Mouse (Mus musculus) liver, postnatal 0 days (tissue): ENCODE measurements around the gene AU022252. TPM values are rescaled to one million over a fixed set of nuclear protein-coding genes. Genes with fewer than 3 reads are reported as not detected.

Source experiments
- ATAC-seq: fragments of 200-750 bp; cut with Nextera tagmentation; 2 replicates; pipeline ENCODE4 v1.8.0; 2017; ENCODE audit warnings: mild to moderate bottlenecking, moderate library complexity
- DNase-seq: peaks from one replicate; pipeline ENCODE4 v3.0.0-alpha.2; 2016
- H3K27ac ChIP-seq: fragments of 300-500 bp; sonication (generic); 2 replicates; pipeline ENCODE4 v1.5.1; 2014; ENCODE audit warnings: antibody characterized with exemption, moderate library complexity, mild to moderate bottlenecking, low read depth
- H3K27me3 ChIP-seq: fragments of 300-500 bp; sonication (generic); 2 replicates; pipeline ENCODE4 v1.6.1; 2014; ENCODE audit warnings: low read length, control low read depth, mixed read lengths; ENCODE audit not compliant: insufficient read depth
- H3K36me3 ChIP-seq: fragments of 300-500 bp; sonication (generic); replicated peaks from 2 replicates; pipeline ENCODE4 v1.6.1; 2014; ENCODE audit warnings: mild to moderate bottlenecking, control low read depth, low read length, moderate library complexity, mixed read lengths; ENCODE audit not compliant: insufficient read depth
- H3K4me1 ChIP-seq: fragments of 300-500 bp; sonication (generic); 2 replicates; pipeline ENCODE4 v1.6.1; 2014; ENCODE audit warnings: antibody characterized with exemption, mild to moderate bottlenecking, control low read depth; ENCODE audit not compliant: insufficient read depth
- H3K4me2 ChIP-seq: fragments of 300-500 bp; sonication (generic); 2 replicates; pipeline ENCODE4 v1.6.1; 2014; ENCODE audit warnings: low read depth, mild to moderate bottlenecking, low read length, moderate library complexity, mixed read lengths
- H3K4me3 ChIP-seq: fragments of 300-500 bp; sonication (generic); 2 replicates; pipeline ENCODE4 v1.5.1; 2014; ENCODE audit warnings: low read depth, low read length
- H3K9ac ChIP-seq: fragments of 300-500 bp; sonication (generic); replicated peaks from 2 replicates; pipeline ENCODE4 v1.6.1; 2014; ENCODE audit warnings: mild to moderate bottlenecking, moderate library complexity
- H3K9me3 ChIP-seq: fragments of 300-500 bp; sonication (generic); 2 replicates; pipeline ENCODE4 v1.6.1; 2016; ENCODE audit warnings: mild to moderate bottlenecking, control low read depth, low read length, mixed read lengths
- CTCF ChIP-seq: sonication (generic); IDR thresholded peaks from 2 replicates; pipeline ENCODE4 v1.5.1; 2016; ENCODE audit warnings: antibody characterized with exemption, low read depth
- EP300 ChIP-seq: IDR thresholded peaks from 2 replicates; pipeline ENCODE4 v1.6.1; 2016; ENCODE audit warnings: antibody characterized with exemption, low read depth, mild to moderate bottlenecking
- WGBS: fragments of 180-500 bp; shearing (Covaris S2); extraction: QIAGEN DNeasy Blood & Tissue Kit; methylation state at CpG from one replicate; pipeline ENCODE4 v1.1.7; 2014; ENCODE audit not compliant: insufficient replicate concordance; 5-methylcytosine and 5-hydroxymethylcytosine counted together
- polyA plus RNA-seq: library from polyadenylated mRNA; unstranded; fragments of >200 nt; fragmentation: Nextera tagmentation; extraction: Ambion mirVana; gene quantifications from 2 replicates; pipeline ENCODE4 v1.2.1, GENCODE M21; 2015

The AU022252 gene
- polyA plus RNA-seq, 1 experiment from 2014 or later, result 27.8 TPM

DNA sequence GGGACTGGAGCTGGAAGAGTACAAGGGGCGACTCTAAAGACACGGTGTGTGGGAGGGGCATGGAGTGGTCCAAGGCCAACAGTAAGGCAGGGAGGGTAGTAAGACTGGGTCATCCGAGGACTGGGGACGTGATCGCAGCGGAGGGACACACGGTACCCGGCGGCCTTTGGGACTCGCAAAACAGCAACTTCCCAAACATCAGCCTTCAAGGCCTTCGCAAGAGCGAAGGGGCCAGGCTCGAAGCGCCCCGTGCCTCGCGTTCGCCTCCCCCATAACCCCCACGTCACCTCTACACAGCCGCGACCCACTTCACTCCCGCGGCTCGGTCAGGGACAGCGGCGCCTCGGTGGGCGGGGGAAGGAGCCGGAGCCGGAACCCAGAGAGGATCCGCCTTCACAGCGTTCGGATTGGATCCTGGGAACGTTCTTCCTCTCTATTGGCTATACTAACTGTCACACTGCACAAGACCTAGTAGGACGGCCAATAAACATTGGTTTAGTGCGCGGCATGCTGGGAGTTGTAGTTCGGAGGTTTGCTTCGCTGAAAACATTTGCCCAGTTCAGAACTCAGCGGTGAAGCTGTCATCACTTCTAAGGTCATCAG, 58.6 kb downstream of the AU022252 start, which contains the start of gene Zfp691:
Gene Zfp691 (minus strand): TSS at position 345 of the 603 bp plus-strand sequence.
- Histone ChIP-seq H3K4me3 (peak within 1 kb of the TSS; percentile 85), H3K27me3 (no peaks in the 10 kb centered on the region), H3K27ac (peak within 1 kb of the TSS; percentile 41), H3K36me3 (peaks cover 27% of the 10 kb centered on the region), H3K9ac (peak within 1 kb of the TSS; percentile 75), H3K4me1 (peaks cover 13% of the 10 kb centered on the region), H3K9me3 (no peaks in the 10 kb centered on the region), H3K4me2 (peak within 1 kb of the TSS; percentile 96)
- TF ChIP-seq CTCF (no peak), EP300 (no peak)
- peak; percentile 93 for DNase-seq
- peak; percentile 100 for ATAC-seq
- WGBS, result under 1% methylated on average over 40 of the region's 40 CpGs

DNA sequence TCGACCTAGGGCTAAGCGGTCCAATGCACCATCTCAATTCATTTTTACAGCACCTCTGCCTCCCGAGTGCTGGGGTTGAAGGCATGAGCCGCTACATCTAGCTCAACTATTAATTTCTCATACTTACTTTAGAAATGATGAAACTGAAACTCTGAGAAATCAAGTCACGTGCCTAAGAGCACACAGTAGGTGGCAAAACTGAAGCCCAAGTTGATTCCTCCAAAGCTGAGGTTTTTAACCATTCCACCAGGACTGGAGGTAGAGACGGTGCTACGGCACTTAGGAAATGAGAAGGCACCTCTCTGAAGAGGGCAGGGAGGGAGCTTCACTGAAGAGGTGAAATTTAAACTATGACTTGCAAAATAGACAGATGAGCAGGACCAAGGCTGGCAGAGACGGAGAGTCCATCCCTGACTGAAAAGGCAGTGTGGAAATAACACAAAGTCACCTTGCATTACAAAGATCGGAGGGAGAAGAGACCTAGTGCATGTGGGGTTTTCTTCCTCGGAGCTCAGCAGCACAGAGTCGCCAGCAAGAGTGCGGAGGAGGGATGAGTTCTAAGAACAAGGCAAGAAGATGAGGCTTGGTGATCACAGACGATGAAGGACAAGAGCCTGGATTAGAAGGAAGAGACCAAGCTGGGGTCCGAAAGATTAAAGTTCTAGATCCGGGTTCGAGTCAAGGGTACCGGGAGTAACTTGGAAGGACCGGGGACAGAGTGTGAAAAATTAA, 59.4 kb downstream of the AU022252 start:
- H3K4me2 ChIP-seq, result peak overlapping the region; percentile 96
- H3K27ac ChIP-seq, result peak overlapping the region; percentile 41
- peaks cover 18% of the 10 kb centered on the region for H3K36me3 ChIP-seq
- DNase-seq, result no peak
- 28% methylated on average over 18 of the region's 18 CpGs for WGBS
- peak overlapping the region; percentile 85 for H3K4me3 ChIP-seq
- TF ChIP-seq CTCF (no peak), EP300 (no peak)
- peak overlapping the region; percentile 75 for H3K9ac ChIP-seq
- no peak for ATAC-seq
- H3K9me3 ChIP-seq, result no peaks in the 10 kb centered on the region
- H3K27me3 ChIP-seq, result no peaks in the 10 kb centered on the region
- peaks cover 13% of the 10 kb centered on the region for H3K4me1 ChIP-seq

DNA sequence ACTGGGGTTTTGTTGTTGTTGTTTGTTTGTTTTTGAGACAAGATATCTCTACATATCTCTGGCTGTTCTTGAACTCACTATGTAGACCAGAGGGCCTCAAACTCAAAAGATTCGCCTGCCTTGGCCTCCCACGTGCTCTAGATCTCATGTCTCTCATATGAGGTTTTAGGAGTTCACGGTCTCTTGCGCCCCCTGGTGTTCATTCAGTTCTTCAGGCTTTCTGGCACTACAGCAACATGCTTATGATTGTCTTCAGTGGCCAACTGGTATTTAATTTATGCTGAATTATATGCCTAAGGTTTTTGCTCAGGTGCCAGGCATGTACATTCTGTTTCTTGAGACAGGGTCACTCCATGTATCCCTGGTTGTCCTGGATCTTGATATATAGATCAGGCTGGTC, 64.8 kb downstream of the AU022252 start:
- Histone ChIP-seq H3K27me3 (no peaks in the 10 kb centered on the region), H3K4me1 (peaks cover under 1% of the 10 kb centered on the region), H3K4me3 (no peak overlapping the region), H3K4me2 (no peak overlapping the region), H3K9ac (no peak overlapping the region), H3K27ac (no peak overlapping the region), H3K36me3 (peaks cover 10% of the 10 kb centered on the region; the same call in 1 of the 2 replicates), H3K9me3 (no peaks in the 10 kb centered on the region)
- peak; percentile 97 for TF ChIP-seq CTCF
- TF ChIP-seq EP300, result no peak
- 3% methylated on average over 4 of the region's 4 CpGs for WGBS
- DNase-seq (peak; percentile 89), ATAC-seq (peak; percentile 50)

DNA sequence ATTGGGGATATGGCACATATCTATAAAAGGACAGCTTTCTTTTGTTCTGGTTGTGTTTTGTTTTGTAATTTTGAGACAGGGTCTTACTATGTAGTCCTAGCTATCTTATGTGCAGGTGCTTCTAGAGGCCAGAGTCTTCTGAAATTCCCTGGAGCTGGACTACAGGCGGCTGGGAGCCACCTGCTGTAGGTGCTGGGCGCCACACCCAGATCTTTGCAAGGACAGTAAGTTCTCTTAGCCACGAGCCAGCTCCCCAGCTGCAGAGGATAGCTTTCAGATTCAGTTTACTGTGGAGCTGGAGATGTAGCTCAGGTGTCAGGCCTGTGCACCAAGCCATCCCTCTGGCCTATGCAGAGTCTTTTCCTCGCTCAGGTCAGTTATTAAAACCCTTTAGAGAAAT, 65.4 kb downstream of the AU022252 start:
- H3K27ac ChIP-seq, result no peak overlapping the region
- H3K4me1 ChIP-seq, result no peaks in the 10 kb centered on the region
- H3K27me3 ChIP-seq, result no peaks in the 10 kb centered on the region
- TF ChIP-seq CTCF (0 out of 2 replicates have a peak, but pooled peaks have one; percentile 5), EP300 (no peak)
- H3K9ac ChIP-seq, result no peak overlapping the region
- ATAC-seq, result no peak
- no peak overlapping the region for H3K4me3 ChIP-seq
- WGBS, result 79% methylated on average over 4 of the region's 4 CpGs
- H3K36me3 ChIP-seq, result peaks cover 10% of the 10 kb centered on the region; the same call in 1 of the 2 replicates
- H3K4me2 ChIP-seq, result no peak overlapping the region
- DNase-seq, result no peak
- no peaks in the 10 kb centered on the region for H3K9me3 ChIP-seq

DNA sequence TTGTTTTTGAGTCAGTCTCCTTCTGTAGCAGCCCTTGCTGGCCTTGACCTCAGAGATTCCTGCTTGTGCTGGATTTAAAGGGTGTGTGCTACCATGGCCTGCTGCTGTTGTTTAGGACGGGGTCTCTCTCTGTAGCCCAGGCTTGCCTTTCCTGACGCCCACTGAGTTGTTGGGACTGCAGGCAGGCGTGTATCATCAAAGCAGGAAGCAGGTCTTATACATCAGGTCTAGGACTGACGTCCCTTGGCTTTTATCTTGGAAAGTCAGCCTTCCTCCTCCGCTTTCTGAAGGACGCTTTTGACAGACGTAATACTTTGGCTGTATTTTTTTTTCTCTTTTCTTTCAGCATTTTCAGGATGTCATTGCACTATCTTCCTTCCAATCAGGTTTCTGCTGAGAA, 66.6 kb downstream of the AU022252 start:
- H3K9ac ChIP-seq, result no peak overlapping the region
- no peaks in the 10 kb centered on the region for H3K4me1 ChIP-seq
- 48% methylated on average over 7 of the region's 7 CpGs for WGBS
- H3K9me3 ChIP-seq, result no peaks in the 10 kb centered on the region
- TF ChIP-seq EP300, result peak; percentile 17; the same call in 1 of the 2 replicates
- no peak for TF ChIP-seq CTCF
- DNase-seq (no peak), ATAC-seq (no peak)
- no peak overlapping the region for H3K27ac ChIP-seq
- H3K4me2 ChIP-seq, result no peak overlapping the region
- no peak overlapping the region for H3K4me3 ChIP-seq
- peaks cover 10% of the 10 kb centered on the region; the same call in 1 of the 2 replicates for H3K36me3 ChIP-seq
- no peaks in the 10 kb centered on the region for H3K27me3 ChIP-seq

DNA sequence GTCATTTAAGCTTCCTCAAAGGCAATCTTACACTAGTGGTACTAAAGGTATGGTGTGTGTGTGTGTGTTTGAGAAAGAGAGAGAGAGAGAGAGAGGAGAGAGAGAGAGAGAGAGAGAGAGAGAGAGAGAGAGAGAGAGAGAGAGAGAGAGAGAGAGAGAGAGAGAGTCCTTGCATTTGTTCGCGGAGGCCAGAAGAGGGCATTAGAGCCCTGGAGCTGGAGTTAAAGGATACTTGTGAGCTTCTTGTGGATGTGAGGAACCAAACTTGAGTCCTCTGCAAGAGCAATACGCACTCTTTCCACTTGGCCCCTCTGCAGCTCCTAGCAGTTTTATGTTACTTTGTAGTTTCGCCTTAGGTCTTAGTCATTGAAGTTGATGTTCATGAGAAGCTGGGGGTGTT, 69.5 kb downstream of the AU022252 start:
- 82% methylated on average over 4 of the region's 4 CpGs for WGBS
- Histone ChIP-seq H3K36me3 (no peaks in the 10 kb centered on the region), H3K4me2 (no peak overlapping the region), H3K4me3 (no peak overlapping the region), H3K4me1 (no peaks in the 10 kb centered on the region), H3K27ac (no peak overlapping the region), H3K9ac (no peak overlapping the region), H3K9me3 (no peaks in the 10 kb centered on the region), H3K27me3 (no peaks in the 10 kb centered on the region)
- ATAC-seq (no peak), DNase-seq (no peak)
- TF ChIP-seq EP300 (no peak), CTCF (peak; percentile 46)
